Mouse (Mus musculus) cortical plate, adult 2 months (tissue): ENCODE results near the gene Sept8.
"Not testable (repeated sequence)": the region's sequence is repeated elsewhere in the genome, so short reads cannot be mapped to it uniquely, and the experiment has no call there.

ENCODE experiments used
- CTCF ChIP-seq: fragments of 200-500 bp; IDR thresholded peaks from 2 replicates; pipeline ENCODE4 v1.5.1; 2011; ENCODE audit warnings: mild to moderate bottlenecking, control low read depth, low read length; ENCODE audit not compliant: insufficient read depth; ENCODE audit errors: extremely low read depth
- POLR2A ChIP-seq: fragments of 200-500 bp; IDR thresholded peaks from 2 replicates; pipeline ENCODE4 v1.6.1; 2011; ENCODE audit warnings: mild to moderate bottlenecking, low read length, control low read depth; ENCODE audit not compliant: insufficient read depth; ENCODE audit errors: extremely low read depth

DNA sequence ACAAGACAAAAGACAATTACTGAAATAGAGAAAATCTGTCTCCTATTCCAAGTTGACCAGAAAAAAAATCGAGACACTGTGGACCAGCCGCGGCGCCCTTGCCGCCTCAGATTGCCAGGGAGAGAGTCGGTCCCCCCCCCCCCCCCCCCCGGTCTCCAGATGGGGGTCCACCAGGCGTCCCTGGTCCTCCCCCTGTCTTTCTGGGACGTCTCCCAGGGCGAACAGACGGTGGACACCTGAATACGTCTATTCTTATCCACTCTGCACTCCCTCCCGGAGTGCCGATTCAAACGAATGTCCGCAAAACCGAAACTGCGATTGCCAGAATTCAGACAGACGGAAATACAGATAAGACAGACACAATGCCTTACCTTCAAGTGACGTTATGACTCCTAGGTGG is 37.5 kb downstream of the Sept8 start:
- TF ChIP-seq CTCF, POLR2A: not testable (repeated sequence)
